Mouse (Mus musculus) MEL (cell line): ENCODE measurements around the gene Gatc.

Experiments
- CHD2 ChIP-seq: IDR thresholded peaks from 2 replicates; pipeline ENCODE4 v1.6.1; 2011; ENCODE audit warnings: low read length, improper control_type of control experiment
- CTCF ChIP-seq, 3 experiments: IDR thresholded peaks in 2 of 3; conservative IDR thresholded peaks in 1 of 3; 2 replicates each; pipeline ENCODE4 v1.5.1; 2011 to 2012; ENCODE audit warnings: low read length in 3 of 3, low read depth in 2 of 3, mild to moderate bottlenecking in 2 of 3, improper control_type of control experiment in 1 of 3, inconsistent platforms in 1 of 3, mixed read lengths in 1 of 3, moderate library complexity in 1 of 3; ENCODE audit not compliant: control insufficient read depth in 1 of 3, insufficient read depth in 1 of 3, poor library complexity in 1 of 3, severe bottlenecking in 1 of 3
- KAT2A ChIP-seq: conservative IDR thresholded peaks from 2 replicates; pipeline ENCODE4 v1.6.1; 2012; ENCODE audit warnings: low read depth, low read length, improper control_type of control experiment, inconsistent platforms
- MXI1 ChIP-seq: IDR thresholded peaks from 2 replicates; pipeline ENCODE4 v1.6.1; 2011; ENCODE audit warnings: mild to moderate bottlenecking, low read depth, low read length, improper control_type of control experiment
- NELFE ChIP-seq: IDR thresholded peaks from 2 replicates; pipeline ENCODE4 v1.6.1; 2011; ENCODE audit warnings: low read depth, low read length, improper control_type of control experiment
- POLR2A ChIP-seq, 2 experiments: IDR thresholded peaks; 2 replicates each; pipeline ENCODE4 v1.6.1; 2011 to 2012; ENCODE audit warnings: low read length in 2 of 2, mild to moderate bottlenecking in 2 of 2, control low read depth in 1 of 2, improper control_type of control experiment in 1 of 2, low read depth in 1 of 2, moderate library complexity in 1 of 2; ENCODE audit not compliant: control insufficient read depth in 1 of 2, insufficient read depth in 1 of 2, poor library complexity in 1 of 2
- USF1 ChIP-seq: IDR thresholded peaks from 2 replicates; pipeline ENCODE4 v1.6.1; 2014; ENCODE audit warnings: low read depth, mild to moderate bottlenecking, inconsistent platforms, low read length, improper control_type of control experiment, moderate library complexity

GRCm38 (mm10) chr5:115333626-115334025 is 7.4 kb downstream of the Gatc start:
- TF ChIP-seq USF1 (no peak), MXI1 (peak; percentile 70), CHD2 (peak; percentile 47; the same call in 1 of the 2 replicates), POLR2A (IDR thresholded peaks at IDR 0.05; ENCODE audit: control insufficient read depth in 1 of 2, insufficient read depth in 1 of 2, low read depth in 1 of 2, low read length in 2 of 2, poor library complexity in 1 of 2) (no peak), NELFE (no peak), CTCF (IDR thresholded peaks at IDR 0.05 in 2 of 3, conservative IDR thresholded peaks at IDR 0.05 in 1 of 3; ENCODE audit: control insufficient read depth in 1 of 3, insufficient read depth in 1 of 3, low read depth in 2 of 3, low read length in 3 of 3, poor library complexity in 1 of 3, severe bottlenecking in 1 of 3) (no peak), KAT2A (no peak; the same call in 1 of the 2 replicates)
